Mouse (Mus musculus) naive thymus-derived CD4-positive, alpha-beta T cell, adult 2 months (primary cell): ENCODE results near the gene Lpar4.

Source experiments
- DNase-seq: peaks from one replicate; pipeline ENCODE4 v3.0.0-alpha.2; 2011; ENCODE audit warnings: low read depth

Gene Lpar4

DNA sequence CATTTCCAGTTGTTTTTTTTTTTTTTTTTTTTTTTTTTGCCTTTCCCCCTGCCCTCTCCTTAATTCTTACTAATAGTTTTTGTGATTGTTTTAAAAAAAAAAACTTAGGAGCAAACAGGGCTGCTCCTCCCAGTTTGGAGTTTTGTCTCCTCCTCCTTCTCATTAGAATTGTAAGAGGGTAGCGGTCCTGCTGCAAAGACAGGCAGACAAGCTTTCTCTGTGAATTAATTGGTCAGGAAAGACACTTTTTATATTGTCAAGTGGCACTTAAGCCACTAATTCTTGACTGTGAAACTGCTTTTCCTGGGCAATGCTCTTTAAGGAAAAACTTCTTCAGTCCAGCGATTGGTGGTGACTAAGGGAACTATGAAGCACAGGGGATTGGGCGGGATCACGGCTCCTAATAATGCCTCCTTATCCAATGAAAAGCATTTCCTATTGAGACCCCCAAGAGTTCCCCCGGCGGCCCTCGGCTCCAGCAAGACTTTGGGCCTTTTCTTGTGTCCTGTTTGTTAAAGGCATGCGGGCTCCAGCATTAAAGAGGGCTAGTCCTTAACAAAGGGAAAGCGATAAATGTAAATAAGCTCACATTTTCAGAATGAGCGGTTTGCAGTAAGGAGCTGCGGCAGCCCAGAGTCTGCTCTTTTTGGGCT lies at the start of gene Lpar4:
Gene Lpar4, plus strand, starts transcription at position 451 of the 653 bp plus-strand sequence.
- peak; percentile 1 for DNase-seq

DNA sequence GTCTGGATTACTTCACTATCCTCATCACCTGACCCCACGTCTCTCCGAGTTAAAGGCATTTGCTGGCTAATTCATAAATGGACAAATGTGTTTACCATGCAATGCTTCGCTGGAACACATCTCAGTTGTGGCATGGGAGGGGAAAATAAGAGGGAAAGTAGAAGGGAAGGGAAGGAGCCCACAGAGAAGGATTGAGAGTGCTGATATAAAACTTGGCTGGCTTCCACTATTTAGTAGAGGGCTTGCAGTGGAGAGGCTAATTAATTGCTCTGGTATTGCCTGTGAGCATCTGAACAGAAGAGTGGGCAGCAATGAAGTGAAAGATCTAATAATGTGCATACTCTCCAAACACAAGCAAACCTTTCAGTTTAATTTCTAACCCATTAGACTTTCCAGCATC lies 49.0 kb upstream of the Lpar4 start:
- no peak for DNase-seq

DNA sequence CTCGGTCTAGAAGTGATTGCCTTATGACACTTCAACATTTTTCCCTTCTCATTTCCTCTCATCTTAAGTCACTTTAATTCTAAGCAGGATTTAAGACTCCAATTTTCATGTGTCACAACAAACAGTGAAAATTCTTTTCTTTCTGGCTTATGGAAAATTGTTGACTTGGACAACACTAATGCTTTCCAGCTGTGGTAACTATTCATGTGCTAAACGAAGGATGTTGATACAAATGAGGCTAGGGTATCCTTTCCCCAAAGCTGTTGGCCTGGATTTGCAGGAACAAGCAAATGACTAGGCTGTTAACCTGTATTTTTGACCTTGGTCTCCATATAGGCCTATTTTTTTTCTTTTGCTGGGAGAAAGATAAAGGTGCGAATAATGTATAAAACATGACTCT lies 48.5 kb upstream of the Lpar4 start:
- no peak for DNase-seq

DNA sequence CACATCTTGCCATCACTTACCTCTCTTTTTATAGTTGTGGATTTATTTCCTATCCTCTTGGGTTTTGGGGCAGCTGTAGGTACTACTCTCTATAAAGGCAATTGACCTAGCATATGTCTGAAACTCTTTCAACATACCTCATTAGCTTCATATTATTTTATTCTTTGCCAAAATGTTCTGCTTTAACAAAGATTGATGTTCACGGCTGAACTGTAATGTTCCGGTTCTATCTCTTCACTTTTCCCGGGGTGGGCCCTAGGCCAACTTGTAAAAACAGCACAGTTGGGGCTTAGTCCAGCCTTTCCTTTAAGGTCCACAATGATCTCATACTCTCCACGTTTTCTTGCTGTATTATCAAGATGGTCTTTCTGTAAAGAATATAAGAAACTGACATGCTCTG lies 48.1 kb upstream of the Lpar4 start:
- DNase-seq, result no peak

DNA sequence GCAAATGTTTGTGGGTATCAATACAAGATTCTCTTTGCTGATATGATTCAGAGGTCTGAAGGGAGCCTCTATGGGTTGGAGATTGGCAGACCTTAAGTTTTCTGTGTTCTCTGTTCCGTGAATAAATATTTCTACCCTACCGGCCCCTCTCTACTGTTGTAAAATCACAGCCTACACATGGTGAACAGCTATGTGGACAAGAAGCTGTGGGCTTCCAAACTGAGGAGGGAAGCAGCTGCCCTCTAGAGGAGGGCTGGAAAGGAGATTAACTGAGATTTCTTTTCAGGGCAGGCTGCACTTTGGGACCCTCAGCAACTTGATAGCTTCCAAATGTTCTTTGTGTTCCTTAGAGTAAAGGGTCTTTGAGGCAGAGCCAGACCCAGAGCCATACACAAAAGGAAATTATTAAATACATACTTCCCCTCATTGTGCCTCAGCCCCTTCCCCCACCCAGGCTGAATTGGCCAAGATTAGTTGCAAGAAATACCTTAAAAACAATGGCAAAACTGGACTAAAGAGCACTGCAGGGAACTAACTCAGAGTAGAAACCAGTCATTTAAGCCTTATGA lies 22.6 kb upstream of the Lpar4 start:
- DNase-seq, result no peak

DNA sequence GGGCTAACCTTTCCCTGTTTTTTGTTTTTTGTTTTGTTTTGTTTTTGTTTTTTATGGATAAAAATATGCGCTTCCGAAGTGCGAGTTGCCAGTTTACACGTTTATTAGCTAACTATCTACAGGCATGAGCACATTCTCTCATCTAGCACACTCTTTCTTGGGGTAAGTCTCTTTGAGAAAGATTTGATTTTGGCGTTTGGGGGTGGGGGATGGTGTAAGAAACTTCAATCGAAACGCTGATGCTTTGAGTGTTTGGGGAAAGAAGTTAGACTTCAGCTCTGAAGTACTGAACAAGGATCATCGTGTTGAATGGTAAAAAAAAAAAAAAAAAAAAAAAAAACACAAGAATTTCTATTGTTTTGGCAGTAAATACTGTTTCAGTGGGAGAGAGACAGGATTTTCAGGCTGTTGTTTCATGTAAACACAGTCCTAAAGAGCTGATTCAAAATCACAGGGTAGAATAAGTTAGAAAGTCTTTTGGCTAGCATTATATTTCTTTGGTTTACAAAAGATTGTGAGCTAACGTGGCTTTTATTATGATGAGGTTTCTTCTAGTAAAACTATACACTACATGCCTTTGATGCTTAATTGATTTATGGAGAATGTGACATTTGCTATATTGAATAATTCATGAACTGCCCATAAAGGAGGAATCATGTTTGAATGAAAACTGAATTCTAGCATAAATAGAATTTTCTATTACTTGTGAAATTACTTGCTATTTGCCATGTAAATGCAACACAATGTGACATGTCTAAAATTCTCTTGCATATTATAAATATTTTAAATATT lies 599 bp downstream of the Lpar4 start:
- peak; percentile 2 for DNase-seq

DNA sequence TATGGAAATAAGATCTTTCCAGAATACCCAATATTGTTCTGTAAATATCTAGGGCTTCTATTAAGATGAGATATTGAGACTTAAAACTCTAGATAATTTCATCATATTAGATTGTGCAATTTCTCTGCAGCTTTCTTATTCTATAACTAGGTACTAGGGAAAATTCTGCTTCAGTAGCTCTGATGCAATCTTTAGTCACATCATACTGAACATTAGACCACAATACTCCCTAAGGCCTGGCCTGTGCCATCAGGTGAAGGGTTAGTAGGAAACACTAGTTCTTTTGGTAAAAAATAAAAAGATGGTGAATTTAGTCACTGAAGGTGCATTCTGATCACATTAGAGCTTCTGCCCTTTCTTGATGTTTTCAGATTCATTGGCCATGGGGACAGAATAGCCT lies 4.1 kb downstream of the Lpar4 start:
- DNase-seq, result no peak

DNA sequence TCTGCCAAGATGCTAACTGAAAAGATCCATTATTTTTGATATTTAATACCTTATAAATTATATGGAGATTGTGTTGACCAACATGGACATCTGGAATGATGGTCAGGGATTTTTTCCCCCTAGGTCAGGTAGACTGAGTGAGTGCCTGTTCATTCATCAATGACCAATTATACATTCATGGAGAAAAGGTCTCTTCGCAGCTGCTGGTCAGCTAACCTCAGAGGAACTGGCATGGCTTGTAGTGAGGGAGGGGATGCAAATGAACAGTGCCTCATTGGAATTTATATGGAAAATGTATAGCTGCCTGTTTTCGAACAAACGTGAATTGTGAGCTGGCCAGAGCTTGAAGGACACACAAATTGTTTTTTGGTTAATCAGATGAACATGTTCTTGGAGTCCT lies 18.9 kb downstream of the Lpar4 start:
- DNase-seq, result no peak

DNA sequence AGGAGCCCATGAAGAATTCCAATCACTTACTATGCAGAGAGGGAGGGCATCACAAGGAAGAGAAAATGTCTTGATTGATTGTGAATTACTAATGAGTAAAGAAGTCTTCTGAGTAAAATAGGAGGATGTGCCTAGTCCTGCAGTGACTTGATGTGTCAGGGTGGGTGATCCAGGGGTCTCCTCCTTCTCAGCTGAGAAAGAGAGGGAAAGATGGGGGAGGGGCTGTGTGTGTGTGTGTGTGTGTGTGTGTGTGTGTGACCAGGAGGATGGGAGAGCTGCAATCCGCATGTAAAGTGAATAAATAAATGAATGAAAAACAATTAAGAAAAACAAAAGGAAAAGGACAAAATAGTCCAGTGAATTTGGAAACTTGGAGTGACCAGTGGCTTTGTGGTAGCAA lies 30.1 kb downstream of the Lpar4 start:
- no peak for DNase-seq

DNA sequence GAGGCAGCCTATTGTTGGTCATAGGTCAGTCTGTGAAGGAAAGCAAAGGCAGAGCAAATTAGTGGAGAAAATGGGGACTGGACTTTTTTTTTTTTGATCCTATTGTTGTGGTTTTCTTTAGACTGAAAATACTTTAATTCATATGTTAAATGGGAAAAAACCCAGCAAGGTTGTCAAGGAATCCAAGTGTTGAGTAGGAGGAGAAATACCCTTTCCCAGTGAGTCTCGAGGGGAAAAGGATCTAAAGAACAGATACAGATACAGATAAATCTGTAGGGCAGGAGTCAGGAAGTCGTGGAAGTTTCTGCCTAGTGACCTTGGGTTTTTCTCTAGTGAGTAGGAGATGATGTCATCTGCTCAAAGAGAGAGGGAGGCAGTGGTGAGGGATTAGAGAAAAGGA lies 30.6 kb downstream of the Lpar4 start:
- no peak for DNase-seq

DNA sequence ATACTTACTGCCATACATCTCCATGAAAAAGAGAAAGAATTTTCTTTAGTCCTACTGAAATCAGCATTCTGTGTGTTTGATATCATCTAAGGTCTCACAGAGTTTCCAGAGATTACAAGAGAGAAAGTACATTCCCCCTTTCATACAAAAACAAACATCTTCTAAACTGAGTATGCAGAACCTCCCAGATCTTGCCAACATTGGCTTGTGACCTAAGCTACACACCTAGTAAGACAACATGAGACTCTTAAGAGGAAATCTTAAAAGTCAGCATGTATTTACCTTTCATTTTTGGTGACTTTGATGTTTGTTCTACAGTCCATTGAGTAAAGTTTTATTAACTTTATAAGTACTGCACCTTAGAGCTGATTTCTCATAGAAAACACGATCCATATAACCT lies 33.4 kb downstream of the Lpar4 start:
- DNase-seq, result no peak

DNA sequence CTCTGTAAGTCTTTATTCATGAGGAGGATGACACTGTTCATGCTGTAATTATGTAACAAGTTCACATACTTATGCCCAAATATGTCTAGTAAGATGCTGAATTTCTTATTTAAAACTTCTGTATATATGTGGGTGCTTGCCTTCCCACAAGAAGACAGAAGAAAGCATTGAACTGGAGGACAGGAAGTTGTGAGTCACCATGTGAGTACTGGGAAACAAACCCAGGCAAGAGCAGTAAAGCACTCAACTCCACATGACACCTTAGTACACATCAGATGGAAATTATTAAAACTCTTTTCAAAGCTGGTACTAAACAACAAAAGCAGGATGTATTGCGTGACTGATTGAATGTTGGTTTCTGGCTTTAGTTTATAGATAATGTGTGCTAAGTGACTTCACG lies 41.8 kb downstream of the Lpar4 start:
- peak; percentile 44 for DNase-seq

DNA sequence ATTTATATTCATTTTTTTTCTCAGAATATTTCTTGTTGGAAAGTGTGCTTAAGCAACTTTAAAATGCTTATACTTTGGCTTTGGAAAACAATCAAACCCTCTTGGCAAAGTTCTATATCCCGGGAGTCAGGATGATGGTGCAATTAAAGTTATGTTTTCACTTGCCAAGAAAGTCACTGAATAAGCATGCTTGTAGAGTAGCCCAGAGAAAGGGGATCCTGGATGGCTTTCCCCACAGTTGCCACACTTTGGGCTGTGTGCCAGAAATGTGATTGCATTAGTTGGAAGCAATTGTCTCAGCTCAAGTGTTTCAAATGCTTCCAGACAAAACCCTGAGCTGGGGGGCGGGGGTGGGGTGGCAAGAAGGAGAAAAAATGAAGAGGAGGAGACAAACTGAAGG lies 43.9 kb downstream of the Lpar4 start:
- DNase-seq, result no peak
